Mouse (Mus musculus) left cerebral cortex, postnatal 36 days (tissue): ENCODE results near the gene Ppp1r14d. TPM values are rescaled to one million over a fixed set of nuclear protein-coding genes. Genes with fewer than 3 reads are reported as not detected.
A peak's percentile ranks its signal among the peaks of the same experiment; 100 is the strongest.

Experiments
- DNase-seq, 2 experiments: peaks; one replicate each; pipeline ENCODE4 v3.0.0; 2021 to 2022; ENCODE audit warnings: low spot score in 2 of 2, mixed read lengths in 1 of 2
- intact Hi-C: fragments of 180-260 bp; cut with DNase I; formaldehyde crosslinking; loops from one replicate; pipeline ENCODE4 v1.15.1; 2025
- total RNA-seq, 2 experiments: library from RNA; stranded (reverse); gene quantifications; 2 replicates each; pipeline ENCODE4 v1.2.3; 2021

Ppp1r14d gene
- total RNA-seq, 2 experiments from 2014 or later, result not detected

DNA sequence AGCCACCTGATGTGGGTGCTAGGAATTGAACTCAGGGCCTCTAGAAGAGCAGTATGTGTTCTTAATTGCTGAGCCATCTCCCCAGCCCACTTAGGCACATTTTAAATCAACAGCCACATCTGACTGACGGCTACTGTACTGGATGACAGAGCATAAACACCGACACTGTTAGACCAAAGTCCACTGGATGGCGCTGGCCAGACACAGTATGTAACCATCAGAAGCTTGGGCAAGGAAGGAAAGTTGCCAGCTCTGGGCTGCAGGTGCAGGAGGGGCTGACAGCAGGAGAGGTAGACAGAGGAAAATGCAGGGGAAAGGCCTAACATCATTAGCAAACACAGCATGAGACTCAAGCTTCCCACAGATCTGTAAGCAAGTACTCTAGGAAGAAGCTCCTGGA lies 52.9 kb downstream of the Ppp1r14d start:
- intact Hi-C loops, result no loop called here
- DNase-seq, result no peak

DNA sequence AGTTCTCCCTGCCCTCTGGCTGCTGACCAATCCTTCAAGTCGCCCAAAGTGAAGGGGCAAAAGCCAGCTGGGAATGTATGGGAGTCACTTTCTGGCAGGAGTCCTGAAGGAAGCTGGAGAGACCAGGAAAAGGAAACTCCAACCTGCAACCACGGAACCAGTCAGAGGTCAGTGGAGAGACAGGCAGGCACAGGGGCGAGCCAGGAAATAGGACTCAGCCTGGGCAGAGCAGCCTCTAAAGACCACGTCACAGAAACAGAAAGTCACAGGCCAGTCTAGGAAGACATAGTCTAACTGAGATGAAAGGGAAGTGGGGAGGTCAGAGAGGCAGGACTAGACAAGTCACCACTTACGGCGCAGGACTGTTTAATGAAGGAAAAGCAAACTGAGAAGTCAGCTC lies 54.1 kb downstream of the Ppp1r14d start:
- no peak for DNase-seq
- intact Hi-C loops, result no loop called here

- DNase-seq, result no peak
- intact Hi-C loops, result no loop called here
Observed at GRCm38 (mm10) chr2:119174866-119175265, 54.8 kb downstream of the Ppp1r14d start.

DNA sequence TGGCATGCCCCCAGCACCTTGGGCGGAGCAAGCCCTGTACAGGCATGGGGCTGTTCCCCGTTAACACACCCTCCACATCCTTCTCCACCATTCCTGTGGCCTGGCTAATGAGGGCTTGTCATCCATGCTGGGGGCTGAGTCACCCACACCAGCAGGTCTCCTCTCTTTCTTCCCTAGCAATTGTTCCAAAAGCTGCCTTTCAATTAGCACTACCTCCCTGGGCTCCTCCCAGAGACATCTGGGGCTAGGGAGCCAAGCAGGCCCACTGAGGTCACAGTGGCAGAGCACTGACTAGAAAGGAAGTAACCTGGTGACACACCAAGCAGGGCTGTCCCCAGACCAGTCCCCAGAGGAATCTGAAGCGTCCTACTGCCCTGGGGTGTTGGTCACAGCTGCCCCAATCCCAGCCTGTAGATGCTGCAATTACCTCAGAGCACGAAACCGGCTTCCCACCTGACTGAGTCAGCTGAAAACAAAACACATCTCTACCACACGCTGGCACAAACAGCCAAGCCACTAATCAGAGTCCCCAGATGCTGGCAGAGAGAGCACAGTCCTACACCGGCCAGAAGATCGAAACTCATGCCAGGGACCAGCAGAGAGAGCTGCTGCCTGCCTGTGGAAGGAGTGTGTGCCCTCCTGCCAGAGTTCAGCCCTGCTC lies 55.6 kb downstream of the Ppp1r14d start, which contains the start of gene Gm14137:
Gm14137 (plus strand) TSS at position 519 of the 661 bp plus-strand sequence.
- no peak for DNase-seq
- intact Hi-C loops, result no loop called here

DNA sequence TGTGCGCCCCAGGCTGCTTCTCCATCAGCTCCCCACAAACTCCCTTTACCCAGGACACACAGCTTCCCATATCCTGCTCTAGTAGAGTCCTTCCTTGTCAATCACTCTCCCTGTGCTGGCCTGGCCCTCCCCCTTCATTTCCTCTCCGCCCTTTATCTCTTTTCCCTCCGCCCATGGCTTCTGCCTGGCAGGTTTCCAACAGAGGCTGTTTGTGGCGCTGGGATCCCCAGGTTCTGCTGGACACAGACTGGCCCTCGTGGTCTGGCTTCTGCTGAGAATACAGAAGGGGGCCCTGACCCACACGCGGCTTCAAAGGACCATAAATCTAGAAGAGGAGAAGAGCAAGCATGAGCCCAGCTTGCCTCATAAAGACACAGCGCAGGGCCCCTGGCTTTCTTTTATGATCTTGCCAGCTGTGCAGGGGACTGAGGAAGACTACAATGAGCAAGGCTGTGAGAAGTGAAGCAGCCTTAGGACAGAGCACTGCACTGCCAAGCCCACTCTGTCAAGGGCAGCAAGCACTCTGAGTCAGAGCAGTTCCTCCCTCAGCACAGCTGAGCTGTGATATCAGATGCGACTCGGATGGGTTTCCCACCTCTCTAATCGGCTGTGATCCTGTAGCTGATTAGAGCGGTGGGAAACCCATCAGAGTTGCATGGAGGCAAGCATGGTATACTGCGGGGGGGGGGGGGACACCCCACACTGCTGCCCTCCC lies 56.7 kb downstream of the Ppp1r14d start:
- DNase-seq, result peak in 1 of 2 experiments; percentile 17
- intact Hi-C loops, result no loop called here

DNA sequence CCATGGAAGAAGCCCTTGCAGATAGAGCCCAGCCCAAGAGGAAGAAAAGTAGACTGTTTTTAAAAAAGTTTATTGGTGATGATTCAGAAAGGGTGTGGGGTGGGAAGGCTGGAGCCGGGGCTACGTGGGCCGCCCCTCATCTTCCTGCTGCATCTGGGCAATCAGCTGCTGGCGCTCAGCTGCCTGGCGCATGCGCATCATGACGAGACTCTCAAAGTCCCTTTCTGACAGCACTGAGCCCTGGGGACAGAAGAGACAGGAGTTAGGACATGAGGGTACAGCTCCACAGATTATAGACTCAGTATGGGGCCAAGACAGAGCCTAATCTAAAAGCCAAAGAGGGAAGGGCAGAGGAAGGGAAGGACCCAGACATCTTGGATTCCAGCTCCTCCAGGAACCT lies 57.3 kb downstream of the Ppp1r14d start:
- intact Hi-C loops, result no loop called here
- DNase-seq, result no peak

GRCm38 (mm10) chr2:119171574-119171973 lies 58.1 kb downstream of the Ppp1r14d start:
- intact Hi-C loops, result no loop called here
- no peak for DNase-seq

DNA sequence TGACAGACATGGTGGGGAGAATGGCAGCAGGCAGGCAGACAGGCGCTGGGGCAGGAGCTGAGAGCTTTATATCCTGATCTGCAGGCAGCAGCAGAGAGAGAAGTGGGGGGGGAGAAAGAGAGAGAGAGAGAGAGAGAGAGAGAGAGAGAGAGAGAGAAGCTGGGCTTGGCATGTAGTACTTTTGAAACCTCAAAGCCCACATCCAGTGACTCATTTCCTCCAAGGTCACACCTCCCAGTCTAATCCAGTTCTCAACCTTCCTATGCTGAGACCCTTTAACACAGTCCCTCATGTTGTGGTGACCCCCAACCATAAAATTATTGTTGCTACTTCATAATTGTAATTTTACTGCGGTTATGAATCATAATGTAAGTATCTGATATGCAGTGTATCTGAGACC lies 59.4 kb downstream of the Ppp1r14d start:
- intact Hi-C loops, result no loop called here
- DNase-seq, result no peak

Other genes with a start within 250 kb of the Ppp1r14d start
- gene Ccdc32, start 200.5 kb downstream of the Ppp1r14d start, total RNA-seq, result 10 to 100 TPM; 50.2 to 52.7 TPM
- gene Rpusd2, start 195.1 kb downstream of the Ppp1r14d start, total RNA-seq, result 1 to 10 TPM; 8.0 to 8.4 TPM
- 1 to 10 TPM in 1 of 2 experiments, under 1 TPM in 1; 0.16 to 1.2 TPM for gene Knl1, start 182.8 kb downstream of the Ppp1r14d start, total RNA-seq
- gene Rad51, start 117.1 kb downstream of the Ppp1r14d start, total RNA-seq, result 1 to 10 TPM in 1 of 2 experiments, under 1 TPM in 1; 0.57 to 1.5 TPM
- gene Rmdn3, start 72.9 kb downstream of the Ppp1r14d start, total RNA-seq, result 10 to 100 TPM; 53.4 to 58.1 TPM
- not detected for gene Gchfr, start 62.1 kb downstream of the Ppp1r14d start, total RNA-seq
- gene Gm14137, start 55.4 kb downstream of the Ppp1r14d start, total RNA-seq, result not detected
- 10 to 100 TPM; 34.9 TPM for gene Zfyve19, start 21.3 kb downstream of the Ppp1r14d start, total RNA-seq
- 10 to 100 TPM; 16.4 to 16.6 TPM for gene Dnajc17, start 21.1 kb downstream of the Ppp1r14d start, total RNA-seq
- gene Spint1, start 7.5 kb upstream of the Ppp1r14d start, total RNA-seq, result 1 to 10 TPM in 1 of 2 experiments, under 1 TPM in 1; 0.76 to 1.3 TPM
- gene Rhov, start 41.4 kb upstream of the Ppp1r14d start, total RNA-seq, result 10 to 100 TPM in 1 of 2 experiments, 1 to 10 TPM in 1; 7.9 to 10.9 TPM
- 10 to 100 TPM; 47.7 to 50.1 TPM for gene Vps18, start 58.8 kb upstream of the Ppp1r14d start, total RNA-seq
- gene Dll4, start 95.9 kb upstream of the Ppp1r14d start, total RNA-seq, result 1 to 10 TPM; 3.2 to 3.8 TPM
- gene Chac1, start 121.3 kb upstream of the Ppp1r14d start, total RNA-seq, result 1 to 10 TPM; 8.2 to 8.9 TPM
- 10 to 100 TPM; 19.8 to 23.3 TPM for gene Ino80, start 247.8 kb upstream of the Ppp1r14d start, total RNA-seq